Mouse (Mus musculus) testis, adult 2 months (tissue): ENCODE measurements around the gene Kirrel.

ENCODE experiments used
- CTCF ChIP-seq: fragments of 200-500 bp; IDR thresholded peaks from 2 replicates; pipeline ENCODE4 v1.5.1; 2012; ENCODE audit warnings: low read depth, mild to moderate bottlenecking, inconsistent platforms, low read length, moderate library complexity; ENCODE audit not compliant: control insufficient read depth, insufficient read depth, insufficient replicate concordance
- POLR2A ChIP-seq: fragments of 200-500 bp; IDR thresholded peaks from 2 replicates; pipeline ENCODE4 v1.6.1; 2012; ENCODE audit warnings: low read depth, mild to moderate bottlenecking, inconsistent platforms, low read length, moderate library complexity; ENCODE audit not compliant: control insufficient read depth

- TF ChIP-seq CTCF (no peak), POLR2A (no peak)
Measured at GRCm38 (mm10) chr3:87160819-87161509, 13.6 kb downstream of the Kirrel start.
